In genomic region chr3:104671543-104671942, GRCm38 (mm10) we compare ENCODE assay signal across 9 mouse cellular contexts. TPM values are rescaled to one million over a fixed set of nuclear protein-coding genes. Genes with fewer than 3 reads are reported as not detected.
DNase-seq lines count a peak whose midpoint lies in the region; ATAC-seq and TF ChIP-seq lines count a peak whose summit lies in the region.
"Had no signal": no experiment of that assay in that cellular context is flagged by ENCODE, and none has a peak within 500 bp of the region (broad histone marks: within the 10 kb centered on the region; RNA-seq: fewer than 3 reads in every experiment).

No protein-coding gene starts in this region.

- no peak overlapping the region for H3K9ac ChIP-seq in embryonic facial prominence, embryonic 14.5 days (ENCODE audit: low read depth, low read length)
- no peak overlapping the region for H3K9ac ChIP-seq in midbrain, postnatal 0 days (replicated peaks; ENCODE audit: low read length, poor library complexity, severe bottlenecking)
- H3K9ac ChIP-seq in midbrain, embryonic 13.5 days (replicated peaks) = no peak overlapping the region
- no peak overlapping the region for H3K9ac ChIP-seq in intestine, embryonic 15.5 days

- H3K4me3 ChIP-seq in embryonic facial prominence, embryonic 14.5 days (ENCODE audit: low read depth, low read length) = no peak overlapping the region
- H3K4me3 ChIP-seq in embryonic facial prominence, embryonic 10.5 days = no peak overlapping the region
- H3K4me3 ChIP-seq in midbrain, postnatal 0 days (ENCODE audit: low read depth, low read length) = no peak overlapping the region
- no peak overlapping the region for H3K4me3 ChIP-seq in midbrain, embryonic 13.5 days (replicated peaks)
- H3K4me3 ChIP-seq in intestine, embryonic 15.5 days (replicated peaks) = no peak overlapping the region

- DNase-seq in embryonic facial prominence, embryonic 14.5 days (ENCODE audit: low spot score) = peak; percentile 16
- no peak for DNase-seq in embryonic facial prominence, embryonic 10.5 days (ENCODE audit: low spot score)
- DNase-seq in midbrain, postnatal 0 days (ENCODE audit: low spot score) = peak; percentile 23
- DNase-seq in lung, postnatal 10 days = peak; percentile 9
- DNase-seq in thymus, postnatal 10 days (ENCODE audit: low spot score in 2 of 2) = peak; percentile 27 to 42
- DNase-seq in adrenal gland, adult 18-20 months (ENCODE audit: low spot score in 2 of 2) = no peak
- DNase-seq: B cell, adult 2 months had no signal

- no peaks in the 10 kb centered on the region for H3K27me3 ChIP-seq in embryonic facial prominence, embryonic 14.5 days (replicated peaks; ENCODE audit: control insufficient read depth, insufficient read depth, low read length)
- no peaks in the 10 kb centered on the region for H3K27me3 ChIP-seq in embryonic facial prominence, embryonic 10.5 days (replicated peaks; ENCODE audit: low read depth, poor library complexity, severe bottlenecking)
- no peaks in the 10 kb centered on the region for H3K27me3 ChIP-seq in midbrain, postnatal 0 days (ENCODE audit: insufficient read depth, low read length)
- H3K27me3 ChIP-seq in midbrain, embryonic 13.5 days = 0 out of 2 replicates have a peak, but pooled peaks cover 2% of the 10 kb centered on the region
- H3K27me3 ChIP-seq in intestine, embryonic 15.5 days (replicated peaks) = no peaks in the 10 kb centered on the region

- no peaks in the 10 kb centered on the region for H3K36me3 ChIP-seq in embryonic facial prominence, embryonic 14.5 days (ENCODE audit: control insufficient read depth, insufficient read depth, low read length)
- H3K36me3 ChIP-seq in embryonic facial prominence, embryonic 10.5 days (replicated peaks) = no peaks in the 10 kb centered on the region
- no peaks in the 10 kb centered on the region for H3K36me3 ChIP-seq in midbrain, postnatal 0 days (ENCODE audit: insufficient read depth, low read length)
- H3K36me3 ChIP-seq in midbrain, embryonic 13.5 days = no peaks in the 10 kb centered on the region
- no peaks in the 10 kb centered on the region for H3K36me3 ChIP-seq in intestine, embryonic 15.5 days

- no peaks in the 10 kb centered on the region for H3K9me3 ChIP-seq in embryonic facial prominence, embryonic 14.5 days (ENCODE audit: control insufficient read depth, low read length)
- no peaks in the 10 kb centered on the region for H3K9me3 ChIP-seq in embryonic facial prominence, embryonic 10.5 days
- H3K9me3 ChIP-seq in midbrain, postnatal 0 days (ENCODE audit: low read length) = no peaks in the 10 kb centered on the region
- H3K9me3 ChIP-seq in midbrain, embryonic 13.5 days = no peaks in the 10 kb centered on the region
- H3K9me3 ChIP-seq in intestine, embryonic 15.5 days = no peaks in the 10 kb centered on the region

- no peak for TF ChIP-seq CTCF in midbrain, postnatal 0 days (IDR thresholded peaks at IDR 0.05)

- peak; percentile 6; the same call in 1 of the 2 replicates for ATAC-seq in embryonic facial prominence, embryonic 14.5 days (ENCODE audit: low read depth)
- ATAC-seq in midbrain, postnatal 0 days (ENCODE audit: low FRiP score) = no peak
- no peak for ATAC-seq in midbrain, embryonic 13.5 days
- no peak; the same call in 1 of the 2 replicates for ATAC-seq in intestine, embryonic 15.5 days

- H3K4me1 ChIP-seq in embryonic facial prominence, embryonic 14.5 days (ENCODE audit: control insufficient read depth, insufficient read depth, low read length) = peaks cover 21% of the 10 kb centered on the region
- peaks cover 53% of the 10 kb centered on the region for H3K4me1 ChIP-seq in embryonic facial prominence, embryonic 10.5 days
- H3K4me1 ChIP-seq in midbrain, postnatal 0 days (ENCODE audit: insufficient read depth, low read length) = 0 out of 2 replicates have a peak, but pooled peaks cover 10% of the 10 kb centered on the region
- H3K4me1 ChIP-seq in midbrain, embryonic 13.5 days (replicated peaks) = peaks cover 23% of the 10 kb centered on the region
- H3K4me1 ChIP-seq in intestine, embryonic 15.5 days (replicated peaks) = peaks cover 39% of the 10 kb centered on the region

- WGBS in embryonic facial prominence, embryonic 14.5 days = 62% methylated on average over 6 of the region's 6 CpGs
- 77% methylated on average over 6 of the region's 6 CpGs for WGBS in embryonic facial prominence, embryonic 10.5 days
- WGBS in midbrain, postnatal 0 days = 89% methylated on average over 6 of the region's 6 CpGs
- WGBS in midbrain, embryonic 13.5 days = 84% methylated on average over 6 of the region's 6 CpGs
- 72% methylated on average over 6 of the region's 6 CpGs for WGBS in intestine, embryonic 15.5 days

- H3K4me2 ChIP-seq in embryonic facial prominence, embryonic 14.5 days (ENCODE audit: low read depth, low read length) = no peak overlapping the region
- no peak overlapping the region for H3K4me2 ChIP-seq in midbrain, postnatal 0 days (ENCODE audit: low read depth, low read length, poor library complexity, severe bottlenecking)
- no peak overlapping the region for H3K4me2 ChIP-seq in midbrain, embryonic 13.5 days (replicated peaks)
- H3K4me2 ChIP-seq in intestine, embryonic 15.5 days (replicated peaks) = no peak overlapping the region

- H3K27ac ChIP-seq in embryonic facial prominence, embryonic 14.5 days (replicated peaks; ENCODE audit: low read depth, low read length) = no peak overlapping the region
- H3K27ac ChIP-seq in embryonic facial prominence, embryonic 10.5 days (replicated peaks) = no peak overlapping the region
- no peak overlapping the region for H3K27ac ChIP-seq in midbrain, postnatal 0 days (ENCODE audit: low read depth, low read length)
- H3K27ac ChIP-seq in midbrain, embryonic 13.5 days = no peak overlapping the region
- H3K27ac ChIP-seq in intestine, embryonic 15.5 days = no peak overlapping the region

RNA-seq across cellular contexts. Expression of gene Slc16a1, which starts 33.1 kb away (rescaled TPM):
- polyA plus RNA-seq in embryonic facial prominence, embryonic 14.5 days (2014; fragmentation: Nextera tagmentation; extraction: Ambion mirVana) = 30.9 and 39.2 TPM in 2 replicates
- 45.9 and 49.6 TPM in 2 replicates for polyA plus RNA-seq in embryonic facial prominence, embryonic 10.5 days (2016; fragmentation: Nextera tagmentation; extraction: Ambion mirVana)
- total RNA-seq in midbrain, postnatal 0 days (2014; rRNA removed) = 31.2 and 36.6 TPM in 2 replicates
- 19.1 and 20.5 TPM in 2 replicates for polyA plus RNA-seq in midbrain, postnatal 0 days (2015; fragmentation: Nextera tagmentation; extraction: Ambion mirVana)
- polyA plus RNA-seq in midbrain, embryonic 13.5 days (2015; fragmentation: Nextera tagmentation; extraction: Ambion mirVana) = 9.4 and 9.6 TPM in 2 replicates
- polyA plus RNA-seq in intestine, embryonic 15.5 days (2015; fragmentation: Nextera tagmentation; extraction: Ambion mirVana) = 45.7 and 50.0 TPM in 2 replicates
- 100 to 1,000 TPM in 1 of 2 experiments, 10 to 100 TPM in 1; 49.3 to 122 TPM for total RNA-seq in adrenal gland, adult 18-20 months (2021)

Comparison
In these comparisons a context has a peak if more than half of its experiments do, and no peak if none do; other contexts are left out.
1. DNase-seq: peak in embryonic facial prominence, embryonic 14.5 days (single experiment), midbrain, postnatal 0 days (single experiment), lung, postnatal 10 days (single experiment) and thymus, postnatal 10 days (2 of 2); none in embryonic facial prominence, embryonic 10.5 days (single experiment) and adrenal gland, adult 18-20 months (0 of 2).